Mouse (Mus musculus) kidney, adult 8-10 months (tissue): ENCODE results near the gene 1700030J22Rik.
A peak's percentile ranks its signal among the peaks of the same experiment; 100 is the strongest.

Experiments
- DNase-seq, 2 experiments: peaks; one replicate each; pipeline ENCODE4 v3.0.0; 2022

1700030J22Rik gene

GRCm38 (mm10) chr8:116951369-116951768 is 27.4 kb downstream of the 1700030J22Rik start:
- peak in 1 of 2 experiments; percentile 40 for DNase-seq

- no peak for DNase-seq
Observed at GRCm38 (mm10) chr8:116947589-116947988, 31.2 kb downstream of the 1700030J22Rik start.

- no peak for DNase-seq
Observed at GRCm38 (mm10) chr8:116946851-116947250, 31.9 kb downstream of the 1700030J22Rik start.

- DNase-seq: no peak
Observed at GRCm38 (mm10) chr8:116946268-116946838, 32.4 kb downstream of the 1700030J22Rik start.

GRCm38 (mm10) chr8:116945169-116945910 is 33.4 kb downstream of the 1700030J22Rik start:
- no peak for DNase-seq

GRCm38 (mm10) chr8:116944385-116944696 is 34.4 kb downstream of the 1700030J22Rik start:
- DNase-seq: no peak

- DNase-seq: peak in 1 of 2 experiments; percentile 38
Observed at GRCm38 (mm10) chr8:116943555-116944384, 35.0 kb downstream of the 1700030J22Rik start.

- peak; percentile 86 to 88 for DNase-seq
Observed at GRCm38 (mm10) chr8:116943161-116943554, 35.6 kb downstream of the 1700030J22Rik start, which contains the start of gene Atmin. Gene Atmin, plus strand, starts transcription at chr8:116943393.

- DNase-seq: no peak
Observed at GRCm38 (mm10) chr8:116942284-116943058, 36.3 kb downstream of the 1700030J22Rik start.

- DNase-seq: no peak
Observed at GRCm38 (mm10) chr8:116935506-116935905, 43.3 kb downstream of the 1700030J22Rik start.

- no peak for DNase-seq
Observed at GRCm38 (mm10) chr8:116934976-116935375, 43.8 kb downstream of the 1700030J22Rik start.

- no peak for DNase-seq
Observed at GRCm38 (mm10) chr8:116928588-116928987, 50.2 kb downstream of the 1700030J22Rik start.

GRCm38 (mm10) chr8:116927880-116928279 is 50.9 kb downstream of the 1700030J22Rik start:
- peak in 1 of 2 experiments; percentile 36 for DNase-seq

- DNase-seq: no peak
Observed at GRCm38 (mm10) chr8:116923526-116923925, 55.2 kb downstream of the 1700030J22Rik start.

- DNase-seq: no peak
Observed at GRCm38 (mm10) chr8:116922060-116922757, 56.5 kb downstream of the 1700030J22Rik start.

GRCm38 (mm10) chr8:116921337-116922059 is 57.3 kb downstream of the 1700030J22Rik start, which contains the start of the genes Cmc2 and Cenpn:
Gene Cmc2, minus strand, starts transcription at chr8:116921455.
Gene Cenpn, plus strand, starts transcription at chr8:116921730.
- DNase-seq: peak; percentile 87 to 91

- DNase-seq: no peak
Observed at GRCm38 (mm10) chr8:116921005-116921336, 57.8 kb downstream of the 1700030J22Rik start.
